Mouse (Mus musculus): ENCODE data around the gene Zfp541. TPM values are rescaled to one million over a fixed set of nuclear protein-coding genes. Genes with fewer than 3 reads are reported as not detected.

The Zfp541 gene
- total RNA-seq, 2 experiments from 2014 or later = 0.40 to 0.59 TPM

DNA sequence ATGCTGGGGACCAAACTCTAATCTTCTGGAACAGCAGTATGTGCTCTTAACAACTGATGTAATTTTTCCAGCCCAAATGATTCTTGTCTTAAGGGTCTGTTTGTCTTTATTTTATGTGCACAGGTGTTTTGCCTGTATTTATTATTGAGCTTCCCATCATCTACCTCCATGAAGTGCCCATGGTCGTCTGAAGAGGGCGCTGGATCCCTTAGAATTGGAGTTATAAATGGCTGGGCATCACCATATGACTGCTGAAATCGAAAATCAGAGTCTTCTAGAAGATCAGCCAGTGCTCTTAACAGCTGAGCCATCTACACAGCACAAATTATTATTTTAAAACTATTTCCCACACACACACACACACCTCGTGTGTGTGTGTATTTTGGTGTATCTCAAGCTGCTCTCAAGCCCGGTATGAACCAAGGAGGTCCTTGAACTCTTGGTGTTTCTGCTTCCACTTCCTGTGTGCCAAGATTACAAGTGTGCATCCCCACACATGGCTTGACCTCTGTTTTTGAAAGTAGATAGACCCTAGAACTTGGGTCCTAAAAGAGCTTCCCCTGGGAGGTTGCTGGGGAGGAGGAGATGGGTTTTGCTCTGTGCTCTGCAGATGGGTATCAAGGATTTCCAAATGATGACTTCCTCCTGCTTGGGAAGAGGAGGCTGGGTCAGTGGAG lies 5.0 kb upstream of the Zfp541 start:
- DNase-seq (ENCODE audit: low spot score in 2 of 2) = peak; percentile 64 to 73
- intact Hi-C loops (cut with DNase I) = loop anchor here (5.0 kb wide), 2 partner anchors 36 to 96 kb away; no protein-coding TSS in a partner anchor

DNA sequence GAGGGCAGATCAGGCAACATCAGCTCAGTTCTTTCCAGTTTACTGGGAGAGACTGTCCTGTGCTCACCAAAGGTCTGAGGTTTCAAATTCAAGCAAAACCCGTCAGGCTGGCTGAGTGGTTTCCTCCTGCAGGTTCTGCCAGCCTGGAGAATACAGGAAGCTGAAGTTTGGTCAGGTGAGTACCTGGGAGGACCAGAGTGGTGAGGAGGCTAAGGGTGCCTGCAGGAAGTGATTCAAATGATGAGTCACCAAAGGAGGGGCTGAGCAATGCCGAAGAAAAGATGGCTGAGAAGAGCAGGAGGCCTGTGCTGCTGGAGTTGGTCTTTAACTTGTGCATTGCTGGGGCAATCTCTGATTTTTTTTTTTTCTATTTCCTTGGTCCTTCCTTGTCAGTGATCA lies 4.5 kb upstream of the Zfp541 start:
- no peak for DNase-seq (ENCODE audit: low spot score in 2 of 2)
- intact Hi-C loops (cut with DNase I) = loop anchor here (5.0 kb wide), 2 partner anchors 35 to 95 kb away; no protein-coding TSS in a partner anchor

DNA sequence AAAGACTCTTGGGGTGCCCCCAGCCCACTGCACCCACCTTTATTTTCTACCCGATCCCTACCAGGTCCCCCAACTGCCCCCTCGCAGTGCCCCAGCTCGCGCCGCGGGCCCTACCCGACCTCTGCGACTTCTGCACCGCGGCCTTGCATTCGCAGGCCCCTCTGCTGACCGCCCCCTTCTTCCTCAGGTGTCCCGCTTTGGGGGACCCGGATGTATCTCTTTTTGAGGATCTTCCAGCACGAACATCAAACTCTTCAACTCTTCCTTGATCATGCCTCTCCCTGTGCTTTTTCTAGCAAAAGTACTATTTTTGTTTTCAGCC lies 446 bp downstream of the Zfp541 start:
- no peak for DNase-seq (ENCODE audit: low spot score in 2 of 2)
- intact Hi-C loops (cut with DNase I) = no loop called here

DNA sequence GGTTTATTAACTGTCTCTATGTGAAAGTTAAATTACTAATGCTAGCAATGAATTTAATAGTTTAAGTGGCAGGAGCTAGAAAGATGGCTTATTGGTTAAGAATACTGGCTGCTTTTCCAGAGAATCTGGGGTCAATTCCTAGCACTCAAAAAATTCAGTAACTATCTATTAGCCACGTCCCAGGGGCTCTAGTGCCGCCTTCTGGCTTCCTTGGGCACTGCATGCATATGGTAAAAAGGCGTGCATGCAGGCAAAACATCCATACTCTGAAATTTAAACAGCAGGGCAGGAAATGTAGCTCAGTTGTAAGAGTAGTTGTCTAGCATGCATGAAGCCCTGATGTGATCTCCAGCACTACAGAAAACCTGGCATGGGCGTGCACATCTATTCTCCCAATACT lies 1.9 kb downstream of the Zfp541 start:
- intact Hi-C loops (cut with DNase I) = no loop called here
- no peak for DNase-seq (ENCODE audit: low spot score in 2 of 2)

DNA sequence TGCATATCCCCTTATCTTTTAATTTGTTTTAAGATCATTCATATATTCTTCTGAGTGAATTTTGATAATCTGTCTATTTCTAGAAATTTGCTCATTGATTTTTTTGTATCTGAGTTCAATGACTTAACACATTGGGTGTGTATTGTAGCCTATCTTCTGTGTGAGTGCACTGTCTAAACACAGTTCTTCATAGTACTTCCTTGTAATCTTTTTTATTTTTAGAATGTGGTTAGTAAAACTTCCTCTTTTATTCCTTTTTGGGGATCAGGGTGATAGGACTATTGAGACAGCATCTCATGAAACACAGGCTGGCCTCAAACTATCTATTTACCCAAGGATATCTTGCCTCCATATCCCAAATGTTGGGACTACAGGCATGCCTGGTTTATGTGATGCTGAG lies 9.2 kb downstream of the Zfp541 start:
- intact Hi-C loops (cut with DNase I) = no loop called here
- no peak for DNase-seq (ENCODE audit: low spot score in 2 of 2)

DNA sequence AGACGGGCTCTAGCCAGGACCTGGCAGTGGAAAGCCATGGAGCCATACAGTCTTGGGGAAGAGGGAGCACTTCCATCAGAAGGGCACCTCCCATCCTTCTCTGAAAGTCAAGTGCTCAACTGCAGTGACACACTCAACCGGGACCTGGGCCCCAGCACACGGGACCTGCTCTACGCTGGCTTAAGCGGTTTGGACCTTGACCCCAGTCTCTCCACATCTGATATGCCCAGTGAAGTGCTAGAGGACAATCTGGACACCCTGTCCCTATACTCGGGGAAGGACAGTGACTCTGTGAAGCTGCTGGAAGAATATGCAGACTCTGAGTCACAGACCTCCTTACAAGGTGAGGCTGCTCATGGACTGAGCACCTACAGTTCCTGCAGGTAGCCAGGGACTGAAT lies 10.3 kb downstream of the Zfp541 start:
- no peak for DNase-seq (ENCODE audit: low spot score in 2 of 2)
- intact Hi-C loops (cut with DNase I) = no loop called here

DNA sequence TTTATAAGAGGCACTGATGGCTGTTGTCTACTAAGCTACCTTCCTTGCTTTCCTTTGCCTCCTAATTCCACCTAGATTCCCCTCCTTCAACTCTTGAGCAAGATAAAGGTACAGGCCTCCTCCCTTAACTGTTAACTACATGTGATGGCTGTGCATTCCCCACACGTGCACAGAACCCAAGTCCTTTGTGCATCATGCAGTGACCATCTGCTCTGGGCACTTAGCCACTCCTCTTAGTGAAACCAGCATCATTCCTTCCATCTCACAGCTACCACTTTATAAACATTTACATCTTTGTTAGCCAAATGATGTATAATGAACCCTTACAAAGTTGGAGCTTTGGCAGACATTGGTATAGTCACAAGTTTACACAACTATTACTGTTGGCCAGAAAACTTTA lies 18.3 kb downstream of the Zfp541 start:
- no peak for DNase-seq (ENCODE audit: low spot score in 2 of 2)
- intact Hi-C loops (cut with DNase I) = no loop called here

DNA sequence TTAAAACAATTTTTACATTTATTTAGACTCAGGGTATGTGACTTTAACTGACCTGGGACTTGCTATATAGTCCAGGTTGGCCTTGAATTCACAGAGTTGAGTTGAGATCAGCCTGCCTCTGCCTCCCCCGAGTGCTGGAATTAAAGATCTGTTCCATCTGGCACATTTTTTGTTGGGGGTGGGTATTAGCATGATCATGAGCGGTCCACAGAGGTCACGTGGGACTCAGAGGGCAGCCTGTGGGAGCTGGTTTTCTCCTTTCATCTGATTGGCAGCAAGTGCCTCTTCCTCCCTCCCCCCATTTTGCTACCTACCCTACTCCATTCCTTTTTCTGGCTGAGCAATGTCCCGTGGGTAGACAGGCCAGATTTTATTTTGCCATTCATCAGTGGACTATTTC lies 19.0 kb downstream of the Zfp541 start:
- intact Hi-C loops (cut with DNase I) = no loop called here
- no peak for DNase-seq (ENCODE audit: low spot score in 2 of 2)

DNA sequence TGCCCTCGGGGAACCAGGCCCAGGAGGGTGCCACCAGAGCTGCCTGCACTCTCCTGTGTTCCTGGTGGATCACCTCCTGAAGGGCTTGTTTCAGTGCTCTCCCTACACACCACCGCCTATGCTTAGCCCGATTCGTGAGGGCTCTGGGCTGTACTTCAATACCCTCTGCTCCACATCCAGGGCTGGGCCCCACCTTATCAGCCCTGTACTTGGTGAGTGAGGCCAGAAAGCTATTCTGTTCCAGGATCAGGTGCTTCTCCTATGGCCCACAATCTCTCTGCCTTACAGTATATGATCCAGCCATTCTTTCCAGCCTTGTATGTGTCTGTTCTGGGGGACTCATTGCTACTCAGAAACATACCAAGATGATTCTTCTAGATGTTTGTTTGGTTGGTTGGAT lies 21.7 kb downstream of the Zfp541 start:
- intact Hi-C loops (cut with DNase I) = no loop called here

DNA sequence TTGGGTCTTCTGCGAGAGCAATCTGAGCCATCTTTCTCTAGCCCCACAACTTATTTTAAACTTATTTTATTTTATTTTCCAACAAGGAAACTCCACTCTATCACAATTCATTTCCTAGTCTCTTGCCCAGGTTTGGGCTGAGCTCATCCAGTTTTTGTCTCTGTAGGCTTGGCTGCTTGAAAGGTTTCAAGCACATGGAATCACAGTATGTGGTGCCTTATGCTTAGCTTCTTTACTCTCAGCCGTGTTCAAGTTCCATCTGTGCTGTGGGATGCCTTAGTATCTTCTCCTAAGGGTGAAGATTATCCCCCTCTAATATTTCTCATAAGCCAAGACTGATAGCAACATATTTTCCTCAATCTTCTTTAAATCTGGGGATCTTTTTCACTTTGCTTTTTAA lies 26.0 kb downstream of the Zfp541 start:
- intact Hi-C loops (cut with DNase I) = no loop called here
- no peak for DNase-seq (ENCODE audit: low spot score in 2 of 2)

More for the DNA sequence above, 21.7 kb downstream of the Zfp541 start:
- DNase-seq (ENCODE audit: low spot score in 2 of 2) = no peak

DNA sequence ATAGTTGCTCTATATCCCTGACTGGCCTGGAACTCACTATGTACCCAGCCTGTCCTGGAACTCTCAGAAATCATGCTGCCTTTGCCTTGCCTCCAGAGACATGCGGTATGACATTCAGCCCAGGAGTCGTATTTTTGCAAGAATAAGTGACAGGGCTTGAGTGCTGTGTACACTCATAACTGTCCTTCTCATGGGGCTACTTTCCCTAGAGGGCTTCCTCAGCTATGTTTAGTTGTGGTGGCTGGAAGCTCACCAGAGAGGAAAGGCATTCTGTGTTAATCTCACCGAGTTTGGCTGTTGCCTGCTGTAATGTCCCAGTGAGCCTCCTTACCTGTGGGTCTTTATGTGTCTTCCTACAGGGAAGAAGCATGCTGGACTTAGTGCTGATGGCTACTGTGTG lies 33.0 kb downstream of the Zfp541 start:
- DNase-seq (ENCODE audit: low spot score in 2 of 2) = no peak
- intact Hi-C loops (cut with DNase I) = loop anchor here (5.0 to 10.0 kb wide), 2 partner anchors 37 to 160 kb away; partner anchors contain the start of gene C5ar1

DNA sequence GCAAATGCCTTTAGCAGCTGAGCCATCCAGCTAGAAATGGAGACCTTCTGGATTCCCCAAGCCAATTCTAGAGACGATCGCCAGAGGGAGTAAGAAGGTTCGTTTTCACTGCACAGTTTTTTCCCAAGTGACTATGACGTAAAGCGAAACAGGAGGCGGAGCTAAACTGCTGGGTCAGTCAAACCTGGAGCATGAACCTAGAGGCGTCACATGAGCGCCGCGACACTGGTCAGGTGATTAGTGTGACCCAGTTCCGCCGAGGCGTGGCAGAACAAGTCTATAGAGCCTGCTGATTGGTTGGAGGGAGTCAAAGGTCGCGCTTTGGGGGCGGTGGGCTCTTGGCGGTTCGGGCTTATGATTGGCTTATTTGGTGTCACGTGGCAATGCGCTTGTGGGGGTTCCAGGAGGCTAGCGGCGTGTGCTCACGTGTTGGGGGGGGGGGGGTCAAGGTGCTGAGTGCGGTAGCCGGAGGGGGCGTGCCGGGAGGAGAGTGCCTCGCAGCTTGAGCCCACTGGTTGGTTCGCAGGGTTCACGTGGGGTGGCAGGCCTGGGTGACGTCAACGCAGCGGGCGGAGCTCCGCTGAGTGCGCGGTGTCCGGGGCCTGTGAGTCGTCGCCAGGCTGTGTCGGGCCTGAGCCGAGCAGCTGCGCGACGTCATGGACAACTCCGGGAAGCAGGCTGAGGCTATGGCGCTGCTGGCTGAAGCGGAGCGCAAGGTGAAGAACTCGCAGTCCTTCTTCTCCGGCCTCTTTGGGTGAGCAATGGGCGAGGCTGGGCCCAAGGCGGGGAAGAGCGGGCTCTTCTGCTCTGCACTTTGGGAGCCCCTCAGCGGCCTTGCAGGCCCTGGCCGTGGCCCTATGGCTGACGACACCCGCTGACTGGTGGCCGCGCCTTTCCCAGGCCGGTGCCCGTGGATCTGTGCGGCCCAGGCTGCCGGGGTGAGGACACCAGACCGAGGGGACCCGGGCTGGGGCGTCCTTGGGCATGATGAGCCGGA lies 36.7 kb downstream of the Zfp541 start, which contains the start of gene Napa:
Gene Napa, plus strand, starts transcription at position 438 of the 997 bp plus-strand sequence.
- intact Hi-C loops (cut with DNase I) = loop anchor here (2.0 to 10.0 kb wide), 2 partner anchors 54 to 156 kb away; partner anchors contain the start of gene C5ar1
- DNase-seq (ENCODE audit: low spot score in 2 of 2) = peak; percentile 99 to 100

DNA sequence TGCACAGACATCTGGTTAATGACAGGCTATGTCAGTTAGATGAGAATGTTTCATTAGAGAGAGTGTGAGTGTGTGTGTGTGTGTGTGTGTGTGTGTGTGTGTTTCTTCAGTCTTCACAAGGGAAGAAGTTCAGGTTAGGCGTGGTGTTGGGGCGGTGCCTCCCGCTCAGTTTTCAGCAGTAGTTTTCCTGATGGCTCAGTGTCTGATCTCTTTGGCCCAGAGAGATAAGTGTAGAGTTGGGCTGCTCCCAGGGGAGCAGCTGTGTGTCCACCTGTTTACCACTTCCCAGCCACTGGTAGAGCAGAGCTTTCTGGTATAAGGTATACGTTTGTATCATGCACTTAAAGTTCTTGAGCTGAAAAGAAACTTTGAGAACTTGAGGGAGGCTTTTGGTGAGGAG lies 38.3 kb downstream of the Zfp541 start:
- intact Hi-C loops (cut with DNase I) = loop anchor here (2.0 to 10.0 kb wide), 2 partner anchors 53 to 155 kb away; partner anchors contain the start of gene C5ar1
- DNase-seq (ENCODE audit: low spot score in 2 of 2) = no peak

DNA sequence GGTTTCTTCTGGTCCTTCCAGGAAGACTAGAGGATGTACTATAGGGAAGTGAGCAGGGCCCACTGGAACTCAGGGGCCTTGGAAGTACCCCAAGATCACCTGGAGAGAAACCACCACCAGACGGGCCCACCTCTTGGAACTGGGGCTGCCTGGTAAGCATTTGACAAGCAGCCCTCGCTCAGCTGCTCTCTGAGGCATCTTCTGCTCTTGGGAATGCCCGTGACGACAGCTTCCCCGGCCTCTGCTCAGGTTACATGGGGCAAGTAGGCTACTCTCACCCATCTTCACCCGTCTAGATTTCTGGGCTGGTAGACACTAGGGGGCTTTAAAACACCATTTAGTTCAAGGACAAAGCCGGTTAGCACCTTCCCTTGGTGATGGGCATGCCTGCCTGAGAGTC lies 39.5 kb downstream of the Zfp541 start:
- intact Hi-C loops (cut with DNase I) = no loop called here
- no peak for DNase-seq (ENCODE audit: low spot score in 2 of 2)

DNA sequence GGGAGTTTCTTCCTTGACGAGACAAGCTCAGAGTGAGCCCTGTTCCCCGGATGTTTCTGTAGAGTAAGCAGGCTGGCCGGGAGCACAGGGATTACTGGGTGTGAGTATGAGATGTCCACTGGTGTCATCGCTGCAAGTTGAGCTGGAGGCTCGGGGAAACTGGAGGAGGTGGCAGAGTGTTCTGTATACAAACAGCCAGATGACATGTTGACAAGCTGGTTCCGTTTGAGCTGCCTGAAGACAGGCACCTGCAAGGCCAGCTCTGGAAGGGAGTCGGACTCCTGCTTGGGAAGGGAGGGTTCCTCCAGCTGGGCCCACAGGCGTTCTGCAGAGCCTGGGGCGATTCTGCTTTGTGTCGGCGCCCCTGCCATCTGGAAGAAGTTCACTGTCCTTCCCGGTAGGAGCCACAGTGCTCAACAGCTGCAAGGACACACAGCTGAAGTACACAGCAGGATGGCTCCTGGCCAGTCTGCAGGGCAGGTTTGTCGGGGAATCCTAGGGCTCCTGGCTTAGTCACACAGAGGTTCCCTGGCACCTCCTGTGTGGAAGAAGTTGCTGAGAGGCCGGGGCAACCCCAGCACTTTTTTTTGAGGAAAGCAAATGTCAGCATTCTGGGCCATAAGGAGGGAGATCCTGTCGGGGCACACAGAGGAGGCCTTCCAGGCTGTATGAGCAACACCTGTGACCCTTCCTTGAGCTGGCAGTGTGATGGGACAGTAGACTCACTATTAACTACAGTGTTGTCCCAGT lies 40.3 kb downstream of the Zfp541 start:
- intact Hi-C loops (cut with DNase I) = no loop called here
- no peak for DNase-seq (ENCODE audit: low spot score in 2 of 2)

DNA sequence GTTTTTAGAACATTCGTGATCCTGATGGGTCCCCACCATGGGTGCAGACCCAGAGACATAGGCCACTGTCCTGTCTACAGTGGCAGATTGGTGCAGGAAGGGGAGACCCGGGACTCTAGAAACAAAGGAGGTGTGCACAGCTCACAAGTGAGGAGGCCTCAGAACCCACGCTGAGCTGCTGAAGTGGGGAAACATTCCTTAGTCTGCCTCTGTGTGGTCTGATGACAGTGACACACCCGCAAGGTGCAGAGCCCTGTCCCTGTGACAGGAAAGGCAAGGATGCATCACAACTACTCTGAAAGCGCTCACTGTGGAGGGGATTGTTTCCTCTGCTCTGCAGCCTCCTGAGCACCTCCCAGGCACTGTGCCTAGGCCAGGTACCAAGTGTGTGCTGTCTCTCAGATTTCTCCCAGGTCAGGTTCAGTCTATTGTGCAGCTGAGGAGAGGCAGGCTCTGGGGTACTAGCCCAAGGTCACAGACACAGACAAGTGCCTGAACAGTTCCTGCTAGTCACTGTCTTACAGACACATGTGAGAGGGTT lies 41.1 kb downstream of the Zfp541 start:
- intact Hi-C loops (cut with DNase I) = no loop called here
- DNase-seq (ENCODE audit: low spot score in 2 of 2) = no peak

DNA sequence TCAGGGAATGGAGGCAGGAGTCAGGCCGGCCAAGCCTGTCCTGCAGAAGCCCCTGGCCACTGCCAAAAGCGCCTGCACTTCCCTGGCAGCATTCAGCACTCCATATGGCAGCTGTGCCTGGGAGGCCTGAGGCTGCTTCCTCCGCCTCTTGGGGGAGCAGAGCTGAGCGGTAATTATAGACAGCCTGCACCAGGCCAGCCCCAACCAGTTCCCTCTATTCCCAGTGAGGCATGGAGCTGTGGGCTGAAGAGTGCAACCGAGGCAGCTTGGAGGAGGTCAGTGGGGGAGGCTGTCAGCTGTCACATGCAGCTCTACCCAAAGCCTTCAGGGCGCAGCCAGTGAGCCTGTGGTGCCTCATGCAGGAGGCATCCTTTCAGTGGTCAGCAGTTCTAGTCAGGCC lies 42.1 kb downstream of the Zfp541 start:
- intact Hi-C loops (cut with DNase I) = no loop called here
- peak; percentile 75 to 84 for DNase-seq (ENCODE audit: low spot score in 2 of 2)

DNA sequence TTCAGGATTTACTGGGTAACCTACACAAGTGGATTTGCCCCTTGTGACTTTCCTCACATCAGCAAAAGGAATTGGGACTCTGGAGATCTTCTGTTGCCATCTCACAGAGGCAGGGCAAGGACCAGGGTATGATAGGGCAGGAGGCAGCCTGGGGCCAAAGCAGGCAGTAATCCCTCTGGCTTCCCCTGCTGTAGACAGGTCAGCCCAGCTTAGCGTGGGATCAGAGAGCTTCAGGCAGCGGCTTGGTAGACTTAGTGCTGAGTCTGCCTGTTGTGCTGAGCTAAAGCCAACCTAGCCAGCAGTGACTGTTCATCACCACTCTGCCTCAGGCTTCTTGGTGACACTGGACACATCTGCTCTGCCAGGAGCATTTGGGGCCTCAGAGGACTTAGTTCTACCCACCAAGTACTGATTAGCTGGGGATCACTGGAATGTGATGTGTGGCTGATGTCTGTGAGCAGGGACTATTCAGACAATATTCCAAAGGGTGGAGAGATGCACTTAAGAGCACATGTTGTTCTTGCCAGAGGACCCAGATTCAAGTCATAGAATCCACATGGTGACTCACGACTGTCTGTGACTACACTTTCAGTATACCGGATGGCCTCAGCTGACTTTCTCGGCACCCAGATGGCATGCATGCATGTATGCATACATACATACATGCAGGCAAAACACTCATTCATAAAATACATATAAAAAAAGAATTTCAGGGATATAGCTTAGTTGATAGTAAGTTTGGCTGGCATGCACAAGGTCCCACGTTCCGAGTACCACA lies 43.2 kb downstream of the Zfp541 start:
- no peak for DNase-seq (ENCODE audit: low spot score in 2 of 2)
- intact Hi-C loops (cut with DNase I) = no loop called here
